Mouse (Mus musculus) fat pad, adult 2 months (tissue): ENCODE results near the gene Lpar1.
"Not testable (repeated sequence)": the region's sequence is repeated elsewhere in the genome, so short reads cannot be mapped to it uniquely, and the experiment has no call there.

Experiments
- DNase-seq: peaks from one replicate; pipeline ENCODE4 v3.0.0-alpha.2; 2011; ENCODE audit warnings: low read depth, low spot score; ENCODE audit errors: extremely low read depth

The Lpar1 gene

GRCm38 (mm10) chr4:58546441-58547272 lies 7.0 kb downstream of the Lpar1 start:
- no peak for DNase-seq

- DNase-seq = no peak
These were observed 7.7 kb downstream of the Lpar1 start for GRCm38 (mm10) chr4:58545888-58546432.

GRCm38 (mm10) chr4:58543171-58543570 lies 10.5 kb downstream of the Lpar1 start:
- no peak for DNase-seq

- not testable (repeated sequence) for DNase-seq
These were observed 11.0 kb downstream of the Lpar1 start for GRCm38 (mm10) chr4:58542656-58543055.

GRCm38 (mm10) chr4:58540841-58541240 lies 12.9 kb downstream of the Lpar1 start:
- no peak for DNase-seq

GRCm38 (mm10) chr4:58540385-58540784 lies 13.3 kb downstream of the Lpar1 start:
- no peak for DNase-seq

GRCm38 (mm10) chr4:58538696-58539095 lies 15.0 kb downstream of the Lpar1 start:
- DNase-seq = no peak

GRCm38 (mm10) chr4:58535754-58536153 lies 17.9 kb downstream of the Lpar1 start:
- DNase-seq = no peak

GRCm38 (mm10) chr4:58534726-58535350 lies 18.9 kb downstream of the Lpar1 start:
- no peak for DNase-seq

GRCm38 (mm10) chr4:58534141-58534571 lies 19.5 kb downstream of the Lpar1 start:
- no peak for DNase-seq

- no peak for DNase-seq
These were observed 20.2 kb downstream of the Lpar1 start for GRCm38 (mm10) chr4:58533519-58533918.

GRCm38 (mm10) chr4:58532326-58532725 lies 21.4 kb downstream of the Lpar1 start:
- no peak for DNase-seq

- no peak for DNase-seq
These were observed 23.0 kb downstream of the Lpar1 start for GRCm38 (mm10) chr4:58530706-58531105.

GRCm38 (mm10) chr4:58530279-58530678 lies 23.4 kb downstream of the Lpar1 start:
- DNase-seq = no peak

- no peak for DNase-seq
These were observed 25.8 kb downstream of the Lpar1 start for GRCm38 (mm10) chr4:58527852-58528251.

GRCm38 (mm10) chr4:58521137-58521536 lies 32.6 kb downstream of the Lpar1 start:
- DNase-seq = no peak

GRCm38 (mm10) chr4:58520531-58520930 lies 33.2 kb downstream of the Lpar1 start:
- no peak for DNase-seq

GRCm38 (mm10) chr4:58519891-58520290 lies 33.8 kb downstream of the Lpar1 start:
- no peak for DNase-seq

GRCm38 (mm10) chr4:58518215-58518988 lies 35.3 kb downstream of the Lpar1 start:
- DNase-seq = no peak

GRCm38 (mm10) chr4:58516810-58517209 lies 36.9 kb downstream of the Lpar1 start:
- no peak for DNase-seq

GRCm38 (mm10) chr4:58516221-58516620 lies 37.5 kb downstream of the Lpar1 start:
- DNase-seq = no peak
